Mouse (Mus musculus): ENCODE data around the gene Arrdc4. TPM values are rescaled to one million over a fixed set of nuclear protein-coding genes. Genes with fewer than 3 reads are reported as not detected.

The Arrdc4 gene
- total and polyA plus RNA-seq, 2 experiments from 2014 or later: 20.7 to 41.6 TPM

DNA sequence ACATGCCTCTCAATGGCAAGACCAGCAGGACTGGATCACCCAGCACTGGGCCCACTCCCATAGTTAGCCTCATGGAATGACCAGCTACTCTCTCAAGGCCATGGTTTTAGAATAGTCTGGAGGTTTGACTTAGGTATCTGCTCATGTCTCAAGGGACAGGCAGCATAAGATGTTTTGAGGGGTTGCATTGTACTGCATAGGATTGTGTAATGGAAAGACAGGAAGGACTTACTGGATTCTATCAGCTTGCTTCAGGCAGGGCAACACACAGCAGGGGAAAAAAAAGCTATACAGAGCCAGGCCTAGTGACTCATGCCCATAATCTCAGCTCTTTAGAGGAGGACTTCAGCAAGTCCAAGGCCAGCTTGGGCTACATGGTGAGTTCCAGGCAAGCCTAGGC, 31.1 kb downstream of the Arrdc4 start:
- Histone ChIP-seq H3K36me3 (replicated peaks; ENCODE audit: control insufficient read depth, insufficient read depth, low read length) (no peaks in the 10 kb centered on the region), H3K9ac (replicated peaks; ENCODE audit: low read depth, low read length) (no peak overlapping the region), H3K27ac (ENCODE audit: low read depth) (peak overlapping the region; percentile 80), H3K4me2 (ENCODE audit: low read depth, low read length) (peak overlapping the region; percentile 20; the same call in 1 of the 2 replicates), H3K9me3 (replicated peaks; ENCODE audit: control insufficient read depth, low read length) (no peaks in the 10 kb centered on the region), H3K4me1 (ENCODE audit: control insufficient read depth, insufficient read depth) (peaks cover 4% of the 10 kb centered on the region; the same call in 1 of the 2 replicates), H3K27me3 (ENCODE audit: control insufficient read depth, insufficient read depth, low read length) (no peaks in the 10 kb centered on the region), H3K4me3 (ENCODE audit: low read depth, low read length) (no peak overlapping the region)
- DNase-seq (ENCODE audit: low spot score) (peak; percentile 18), ATAC-seq (ENCODE audit: insufficient read depth, low read depth) (peak; percentile 66)
- TF ChIP-seq EP300 (IDR thresholded peaks at IDR 0.05; ENCODE audit: low read depth) (no peak), CTCF (IDR thresholded peaks at IDR 0.05; ENCODE audit: low read depth) (no peak)

DNA sequence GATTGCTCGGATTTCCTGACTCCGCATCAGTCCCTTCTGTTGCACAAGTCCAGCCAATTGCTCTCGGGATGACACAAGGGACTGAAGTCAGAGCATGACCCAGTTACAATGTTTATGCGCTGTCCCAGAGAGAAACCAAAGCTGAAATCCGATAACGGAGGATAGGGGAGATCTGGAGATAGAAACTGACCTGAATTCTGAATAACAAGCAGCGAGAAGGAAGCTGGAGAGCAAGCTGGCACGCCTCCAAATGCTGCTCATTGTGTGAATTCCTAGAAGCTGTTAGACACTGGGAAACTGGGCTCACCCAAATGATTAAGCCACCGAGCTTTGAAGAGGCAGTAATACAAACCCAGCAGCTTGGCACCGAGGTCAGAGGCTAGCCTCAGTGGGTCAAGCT, 31.5 kb downstream of the Arrdc4 start:
- DNase-seq (ENCODE audit: low spot score) (peak; percentile 77), ATAC-seq (ENCODE audit: insufficient read depth, low read depth) (peak; percentile 66)
- H3K27me3 ChIP-seq (ENCODE audit: control insufficient read depth, insufficient read depth, low read length): no peaks in the 10 kb centered on the region
- no peak overlapping the region for H3K4me3 ChIP-seq (ENCODE audit: low read depth, low read length)
- no peak for TF ChIP-seq CTCF (IDR thresholded peaks at IDR 0.05; ENCODE audit: low read depth)
- TF ChIP-seq EP300 (IDR thresholded peaks at IDR 0.05; ENCODE audit: low read depth): no peak
- peak overlapping the region; percentile 20; the same call in 1 of the 2 replicates for H3K4me2 ChIP-seq (ENCODE audit: low read depth, low read length)
- no peaks in the 10 kb centered on the region for H3K9me3 ChIP-seq (replicated peaks; ENCODE audit: control insufficient read depth, low read length)
- peaks cover 6% of the 10 kb centered on the region; the same call in 1 of the 2 replicates for H3K4me1 ChIP-seq (ENCODE audit: control insufficient read depth, insufficient read depth)
- H3K9ac ChIP-seq (replicated peaks; ENCODE audit: low read depth, low read length): no peak overlapping the region
- 14% methylated on average over 10 of the region's 10 CpGs for WGBS
- no peaks in the 10 kb centered on the region for H3K36me3 ChIP-seq (replicated peaks; ENCODE audit: control insufficient read depth, insufficient read depth, low read length)
- H3K27ac ChIP-seq (ENCODE audit: low read depth): peak overlapping the region; percentile 80

DNA sequence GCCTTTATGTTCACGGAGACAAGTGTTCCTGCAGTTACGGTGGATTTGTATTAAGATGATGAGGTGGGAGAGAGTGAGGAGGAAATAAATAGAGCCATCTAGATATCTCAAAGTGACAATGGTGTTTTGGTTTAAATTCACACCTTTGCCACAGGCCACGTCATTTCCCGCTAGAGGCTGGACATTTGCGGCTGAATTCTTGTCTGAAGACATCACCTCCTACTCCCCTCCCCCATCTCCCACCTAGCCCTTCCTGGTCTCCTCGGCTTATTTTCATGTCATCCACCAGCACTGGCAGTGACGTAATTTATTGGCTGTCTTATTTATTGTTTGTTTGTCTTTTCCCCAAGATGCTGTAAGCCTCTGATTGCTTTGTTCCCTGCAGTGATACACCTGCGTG, 32.1 kb downstream of the Arrdc4 start:
- ATAC-seq (ENCODE audit: insufficient read depth, low read depth): peak; percentile 12; the same call in 1 of the 2 replicates
- no peak for DNase-seq (ENCODE audit: low spot score)
- Histone ChIP-seq H3K4me1 (ENCODE audit: control insufficient read depth, insufficient read depth) (peaks cover 9% of the 10 kb centered on the region; the same call in 1 of the 2 replicates), H3K27me3 (ENCODE audit: control insufficient read depth, insufficient read depth, low read length) (no peaks in the 10 kb centered on the region), H3K27ac (ENCODE audit: low read depth) (peak overlapping the region; percentile 80), H3K4me2 (ENCODE audit: low read depth, low read length) (no peak overlapping the region), H3K4me3 (ENCODE audit: low read depth, low read length) (no peak overlapping the region), H3K36me3 (replicated peaks; ENCODE audit: control insufficient read depth, insufficient read depth, low read length) (no peaks in the 10 kb centered on the region), H3K9ac (replicated peaks; ENCODE audit: low read depth, low read length) (no peak overlapping the region), H3K9me3 (replicated peaks; ENCODE audit: control insufficient read depth, low read length) (no peaks in the 10 kb centered on the region)
- 63% methylated on average over 8 of the region's 8 CpGs for WGBS
- TF ChIP-seq EP300 (IDR thresholded peaks at IDR 0.05; ENCODE audit: low read depth) (no peak), CTCF (IDR thresholded peaks at IDR 0.05; ENCODE audit: low read depth) (no peak)

DNA sequence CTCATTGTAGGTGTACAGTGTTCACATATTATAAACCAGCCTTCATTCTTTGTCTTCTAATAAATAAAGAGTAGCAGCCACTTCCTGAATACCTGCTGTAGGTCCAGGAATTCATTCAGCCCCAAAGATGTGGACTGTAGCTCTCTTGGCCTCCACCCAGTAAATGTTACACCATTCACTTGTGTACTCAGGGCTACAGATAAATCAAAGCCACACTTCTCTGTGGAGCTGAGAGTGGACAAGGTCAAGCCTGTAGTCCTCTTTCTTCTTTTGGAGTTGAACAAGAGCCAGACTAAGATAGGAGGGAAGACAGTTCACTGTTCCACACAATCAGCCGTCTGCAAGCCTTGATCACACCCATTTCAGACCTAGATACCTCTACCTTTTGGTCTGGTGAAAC, 36.1 kb downstream of the Arrdc4 start:
- TF ChIP-seq CTCF (IDR thresholded peaks at IDR 0.05; ENCODE audit: low read depth) (no peak), EP300 (IDR thresholded peaks at IDR 0.05; ENCODE audit: low read depth) (no peak)
- peak; percentile 38 for DNase-seq (ENCODE audit: low spot score)
- Histone ChIP-seq H3K36me3 (replicated peaks; ENCODE audit: control insufficient read depth, insufficient read depth, low read length) (no peaks in the 10 kb centered on the region), H3K27me3 (ENCODE audit: control insufficient read depth, insufficient read depth, low read length) (no peaks in the 10 kb centered on the region), H3K4me2 (ENCODE audit: low read depth, low read length) (no peak overlapping the region), H3K9me3 (replicated peaks; ENCODE audit: control insufficient read depth, low read length) (no peaks in the 10 kb centered on the region), H3K4me3 (ENCODE audit: low read depth, low read length) (no peak overlapping the region), H3K9ac (replicated peaks; ENCODE audit: low read depth, low read length) (no peak overlapping the region), H3K27ac (ENCODE audit: low read depth) (no peak overlapping the region), H3K4me1 (ENCODE audit: control insufficient read depth, insufficient read depth) (peaks cover 8% of the 10 kb centered on the region; the same call in 1 of the 2 replicates)
- no peak for ATAC-seq (ENCODE audit: insufficient read depth, low read depth)
- WGBS: 35% methylated on average over 1 of the region's 1 CpGs

DNA sequence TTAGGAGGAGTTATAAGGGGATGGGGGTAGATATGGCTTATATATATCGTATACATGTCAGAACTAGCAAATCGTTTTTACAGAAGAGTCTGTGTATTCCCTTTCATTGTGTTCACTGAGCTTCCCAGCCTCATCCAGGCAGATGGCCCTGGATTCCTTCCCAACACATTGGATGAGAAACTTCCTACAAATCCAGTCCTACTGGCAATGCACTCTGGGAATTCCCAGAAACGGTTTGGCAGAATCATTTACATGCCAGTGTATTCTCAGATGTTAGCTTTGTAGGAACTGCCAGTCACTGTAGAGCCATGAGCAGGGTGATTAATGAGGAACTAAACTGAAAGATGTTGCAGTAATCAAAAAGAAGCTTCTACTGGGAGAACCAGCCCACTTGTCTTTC, 36.6 kb downstream of the Arrdc4 start:
- H3K4me1 ChIP-seq (ENCODE audit: control insufficient read depth, insufficient read depth): 0 out of 2 replicates have a peak, but pooled peaks cover 5% of the 10 kb centered on the region
- H3K4me2 ChIP-seq (ENCODE audit: low read depth, low read length): no peak overlapping the region
- no peaks in the 10 kb centered on the region for H3K9me3 ChIP-seq (replicated peaks; ENCODE audit: control insufficient read depth, low read length)
- DNase-seq (ENCODE audit: low spot score): no peak
- no peaks in the 10 kb centered on the region for H3K27me3 ChIP-seq (ENCODE audit: control insufficient read depth, insufficient read depth, low read length)
- H3K27ac ChIP-seq (ENCODE audit: low read depth): no peak overlapping the region
- no peaks in the 10 kb centered on the region for H3K36me3 ChIP-seq (replicated peaks; ENCODE audit: control insufficient read depth, insufficient read depth, low read length)
- WGBS: 60% methylated on average over 3 of the region's 3 CpGs
- H3K9ac ChIP-seq (replicated peaks; ENCODE audit: low read depth, low read length): no peak overlapping the region
- no peak for ATAC-seq (ENCODE audit: insufficient read depth, low read depth)
- H3K4me3 ChIP-seq (ENCODE audit: low read depth, low read length): no peak overlapping the region
- TF ChIP-seq EP300 (IDR thresholded peaks at IDR 0.05; ENCODE audit: low read depth) (no peak), CTCF (IDR thresholded peaks at IDR 0.05; ENCODE audit: low read depth) (no peak)

DNA sequence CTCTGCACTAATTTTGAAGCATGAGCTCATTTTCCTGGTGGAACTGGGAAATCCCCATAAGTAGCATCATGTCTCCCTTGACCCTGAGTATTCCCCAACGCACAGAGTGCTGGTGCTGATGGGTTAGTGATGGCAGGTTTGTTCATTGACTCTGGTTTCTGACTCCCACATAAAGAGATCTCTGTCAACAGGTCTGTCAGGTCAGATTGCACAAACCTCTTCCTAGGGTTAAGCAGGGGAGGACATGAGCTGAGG, 39.8 kb downstream of the Arrdc4 start:
- no peak overlapping the region for H3K9ac ChIP-seq (replicated peaks; ENCODE audit: low read depth, low read length)
- 0 out of 2 replicates have a peak, but pooled peaks cover 5% of the 10 kb centered on the region for H3K4me1 ChIP-seq (ENCODE audit: control insufficient read depth, insufficient read depth)
- TF ChIP-seq EP300 (IDR thresholded peaks at IDR 0.05; ENCODE audit: low read depth) (no peak), CTCF (IDR thresholded peaks at IDR 0.05; ENCODE audit: low read depth) (no peak)
- H3K36me3 ChIP-seq (replicated peaks; ENCODE audit: control insufficient read depth, insufficient read depth, low read length): no peaks in the 10 kb centered on the region
- H3K27ac ChIP-seq (ENCODE audit: low read depth): no peak overlapping the region
- no peak for ATAC-seq (ENCODE audit: insufficient read depth, low read depth)
- DNase-seq (ENCODE audit: low spot score): no peak
- H3K4me3 ChIP-seq (ENCODE audit: low read depth, low read length): no peak overlapping the region
- H3K4me2 ChIP-seq (ENCODE audit: low read depth, low read length): no peak overlapping the region
- 10% methylated on average over 1 of the region's 1 CpGs for WGBS
- H3K9me3 ChIP-seq (replicated peaks; ENCODE audit: control insufficient read depth, low read length): no peaks in the 10 kb centered on the region
- H3K27me3 ChIP-seq (ENCODE audit: control insufficient read depth, insufficient read depth, low read length): no peaks in the 10 kb centered on the region
